Mouse (Mus musculus) MEL (cell line): ENCODE measurements around the gene Slc7a5.

ENCODE experiments used
- CTCF ChIP-seq, 3 experiments: IDR thresholded peaks in 2 of 3; conservative IDR thresholded peaks in 1 of 3; 2 replicates each; pipeline ENCODE4 v1.5.1; 2011 to 2012; ENCODE audit warnings: low read length in 3 of 3, low read depth in 2 of 3, mild to moderate bottlenecking in 2 of 3, improper control_type of control experiment in 1 of 3, inconsistent platforms in 1 of 3, mixed read lengths in 1 of 3, moderate library complexity in 1 of 3; ENCODE audit not compliant: control insufficient read depth in 1 of 3, insufficient read depth in 1 of 3, poor library complexity in 1 of 3, severe bottlenecking in 1 of 3
- EP300 ChIP-seq, 2 experiments: IDR thresholded peaks; 2 replicates each; pipeline ENCODE4 v1.6.1; 2011; ENCODE audit warnings: improper control_type of control experiment in 2 of 2, low read length in 2 of 2, low read depth in 1 of 2, mild to moderate bottlenecking in 1 of 2
- GATA1 ChIP-seq: IDR thresholded peaks from 2 replicates; pipeline ENCODE4 v1.6.1; 2011; ENCODE audit warnings: low read depth, low read length, improper control_type of control experiment
- NRF1 ChIP-seq: IDR thresholded peaks from 2 replicates; pipeline ENCODE4 v1.6.1; 2014; ENCODE audit warnings: low read depth, mild to moderate bottlenecking, inconsistent platforms, low read length, improper control_type of control experiment, moderate library complexity; ENCODE audit not compliant: poor library complexity, insufficient read depth, severe bottlenecking
- POLR2AphosphoS2 ChIP-seq: IDR thresholded peaks from 2 replicates; pipeline ENCODE4 v1.6.1; 2011; ENCODE audit warnings: low read length, improper control_type of control experiment
- RAD21 ChIP-seq: IDR thresholded peaks from 2 replicates; pipeline ENCODE4 v1.6.1; 2011; ENCODE audit warnings: mild to moderate bottlenecking, low read depth, low read length, improper control_type of control experiment
- RCOR1 ChIP-seq: IDR thresholded peaks from 2 replicates; pipeline ENCODE4 v1.6.1; 2012; ENCODE audit warnings: low read depth, mild to moderate bottlenecking, inconsistent platforms, low read length, improper control_type of control experiment
- TBP ChIP-seq: IDR thresholded peaks from 2 replicates; pipeline ENCODE4 v1.8.0; 2011; ENCODE audit warnings: low read depth, low read length, improper control_type of control experiment
- UBTF ChIP-seq: IDR thresholded peaks from 2 replicates; pipeline ENCODE4 v1.6.1; 2012; ENCODE audit warnings: low read depth, mild to moderate bottlenecking, inconsistent platforms, low read length, improper control_type of control experiment, moderate library complexity, borderline replicate concordance; ENCODE audit not compliant: insufficient read depth
- USF2 ChIP-seq, 2 experiments: IDR thresholded peaks; 2 replicates each; pipeline ENCODE4 v1.6.1; 2011 to 2012; ENCODE audit warnings: improper control_type of control experiment in 2 of 2, low read length in 2 of 2, borderline replicate concordance in 1 of 2, inconsistent platforms in 1 of 2, low read depth in 1 of 2, mild to moderate bottlenecking in 1 of 2; ENCODE audit not compliant: insufficient read depth in 1 of 2
- ZKSCAN1 ChIP-seq: IDR thresholded peaks from 2 replicates; pipeline ENCODE4 v1.6.1; 2012; ENCODE audit warnings: low read depth, mild to moderate bottlenecking, inconsistent platforms, low read length, improper control_type of control experiment, moderate library complexity

- TF ChIP-seq RCOR1 (no peak), POLR2AphosphoS2 (no peak), RAD21 (no peak), USF2 (IDR thresholded peaks at IDR 0.05; ENCODE audit: borderline replicate concordance in 1 of 2, insufficient read depth in 1 of 2, low read depth in 1 of 2, low read length in 2 of 2) (no peak), CTCF (IDR thresholded peaks at IDR 0.05 in 2 of 3, conservative IDR thresholded peaks at IDR 0.05 in 1 of 3; ENCODE audit: control insufficient read depth in 1 of 3, insufficient read depth in 1 of 3, low read depth in 2 of 3, low read length in 3 of 3, poor library complexity in 1 of 3, severe bottlenecking in 1 of 3) (no peak), TBP (no peak), EP300 (IDR thresholded peaks at IDR 0.05; ENCODE audit: low read depth in 1 of 2, low read length in 2 of 2) (no peak), NRF1 (no peak), GATA1 (no peak), UBTF (no peak), ZKSCAN1 (no peak)
Observed at GRCm38 (mm10) chr8:121895910-121896309, 11.6 kb downstream of the Slc7a5 start.
